Mouse (Mus musculus) c-Kit-negative CD71-positive TER-119-positive erythroid progenitor cells, embryonic 14.5 days (primary cell): ENCODE measurements around the gene Ppp1r18.

ENCODE experiments used
- DNase-seq: peaks from one replicate; pipeline ENCODE4 v3.0.0-alpha.2; 2013; ENCODE audit warnings: low read depth, low spot score

The Ppp1r18 gene

DNA sequence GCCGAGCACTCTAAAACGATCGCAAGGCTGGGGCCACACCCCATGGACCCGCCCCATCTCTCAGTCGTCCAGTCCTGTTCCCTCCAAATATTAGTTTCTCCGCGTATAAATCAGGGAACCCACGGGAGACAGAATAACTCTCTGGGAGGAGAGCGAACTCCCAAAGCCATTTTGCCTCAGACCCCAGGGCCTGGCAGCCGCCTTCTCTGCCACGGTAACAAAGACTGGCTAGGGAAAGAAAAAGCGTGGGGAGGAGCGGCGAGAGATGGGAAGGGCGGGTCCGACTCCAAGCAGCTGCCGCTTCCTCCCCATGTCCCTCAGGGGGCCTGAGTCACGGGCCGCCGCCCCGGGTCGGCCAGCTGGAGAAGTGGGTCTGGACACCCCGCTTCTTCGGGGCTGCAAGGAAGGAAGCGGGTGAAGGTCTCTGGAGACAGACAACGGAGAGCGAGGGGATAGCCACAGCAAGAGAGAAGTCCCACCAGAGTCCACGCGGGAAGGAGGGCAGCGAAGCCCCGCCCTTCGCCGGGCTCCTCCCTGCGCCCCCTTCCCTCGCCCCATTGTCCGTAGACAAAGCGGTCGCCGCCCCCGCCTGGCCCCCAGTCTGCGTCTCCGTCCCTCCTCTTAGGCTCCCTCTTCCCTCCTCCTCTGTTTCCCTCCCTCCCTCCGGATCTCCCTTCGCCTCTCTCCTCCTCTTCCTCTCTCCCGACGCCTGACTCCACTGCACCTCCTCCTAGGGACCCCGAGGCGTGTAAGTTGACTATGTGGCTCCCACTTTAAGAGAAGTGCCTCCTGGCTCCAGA is at the start of gene Ppp1r18:
Gene Ppp1r18, plus strand, starts transcription at position 113 of the 800 bp plus-strand sequence.
- no peak for DNase-seq

DNA sequence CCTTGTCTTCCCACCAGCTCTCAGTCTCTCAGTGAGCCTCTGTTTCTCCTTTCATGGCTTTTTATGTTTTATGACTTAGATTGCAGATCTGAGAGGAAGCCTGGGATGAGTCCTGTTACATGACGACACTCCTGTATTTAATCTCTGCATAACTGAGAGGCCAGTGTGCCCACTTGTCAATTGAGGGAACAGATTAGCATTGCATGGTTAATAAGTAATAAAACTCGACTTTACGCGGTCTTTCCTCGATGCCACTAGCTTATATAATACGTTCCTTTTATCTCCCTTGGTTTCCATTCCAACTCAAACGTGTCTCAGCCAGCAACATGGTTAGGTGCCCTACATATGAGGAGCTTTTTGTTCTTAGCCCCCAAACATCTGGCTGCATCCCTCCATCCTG is 49.6 kb upstream of the Ppp1r18 start:
- no peak for DNase-seq

DNA sequence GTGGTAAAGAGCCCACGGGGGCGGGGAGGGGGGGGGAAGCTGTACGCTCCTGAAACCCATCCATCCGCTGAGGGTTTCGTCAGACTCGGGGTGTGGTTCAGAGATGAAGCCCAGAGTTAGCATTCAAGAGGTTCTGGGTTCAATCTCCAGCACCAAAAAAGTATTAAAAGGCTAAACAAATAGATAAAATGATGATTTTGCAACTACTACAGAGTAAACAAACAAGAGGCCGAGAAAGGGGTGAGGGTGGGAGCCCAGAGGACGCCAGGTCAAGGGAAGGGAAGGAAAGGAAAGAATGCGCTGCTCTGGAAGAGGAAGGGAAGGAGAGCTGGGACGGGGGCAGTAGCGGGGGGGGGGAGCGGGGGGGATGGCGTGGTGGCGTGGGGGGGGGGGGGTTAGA is 48.7 kb upstream of the Ppp1r18 start:
- no peak for DNase-seq

DNA sequence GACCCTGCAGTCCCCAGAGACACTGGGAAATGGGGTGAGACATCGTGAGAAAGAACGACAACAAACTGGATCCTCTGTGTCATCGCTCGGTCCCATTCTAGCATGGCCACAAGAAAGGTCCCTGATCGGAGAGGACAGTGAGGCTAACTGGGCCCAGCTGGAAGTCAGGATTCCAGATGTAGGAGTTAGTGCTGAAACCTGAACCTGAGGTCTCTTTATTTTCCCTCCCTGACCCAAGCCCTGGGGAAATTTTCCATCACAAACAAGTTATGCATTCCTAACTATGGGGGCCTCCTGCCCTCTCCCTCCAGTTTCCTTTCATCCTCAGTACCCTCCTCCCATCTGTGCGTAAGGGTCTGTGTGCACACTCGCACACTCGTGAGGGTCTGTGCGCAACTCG is 48.2 kb upstream of the Ppp1r18 start:
- DNase-seq, result no peak

DNA sequence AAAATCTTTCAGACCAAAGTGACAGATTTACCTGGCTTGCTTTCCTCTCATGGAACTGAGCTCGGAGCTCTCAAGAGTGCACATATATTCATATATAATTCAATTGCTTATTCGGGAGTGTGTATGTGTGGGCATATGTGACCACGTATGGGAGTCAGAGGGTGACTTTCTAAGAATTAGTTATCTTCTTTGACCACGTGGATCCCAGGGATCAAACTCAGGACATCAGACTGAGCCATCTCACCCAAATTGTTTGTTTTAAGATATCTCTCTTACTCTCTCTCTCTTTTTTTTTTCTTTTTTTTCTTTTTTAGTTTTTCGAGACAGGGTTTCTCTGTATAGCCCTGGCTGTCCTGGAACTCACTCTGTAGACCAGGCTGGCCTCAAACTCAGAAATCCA is 45.3 kb upstream of the Ppp1r18 start:
- DNase-seq, result no peak

DNA sequence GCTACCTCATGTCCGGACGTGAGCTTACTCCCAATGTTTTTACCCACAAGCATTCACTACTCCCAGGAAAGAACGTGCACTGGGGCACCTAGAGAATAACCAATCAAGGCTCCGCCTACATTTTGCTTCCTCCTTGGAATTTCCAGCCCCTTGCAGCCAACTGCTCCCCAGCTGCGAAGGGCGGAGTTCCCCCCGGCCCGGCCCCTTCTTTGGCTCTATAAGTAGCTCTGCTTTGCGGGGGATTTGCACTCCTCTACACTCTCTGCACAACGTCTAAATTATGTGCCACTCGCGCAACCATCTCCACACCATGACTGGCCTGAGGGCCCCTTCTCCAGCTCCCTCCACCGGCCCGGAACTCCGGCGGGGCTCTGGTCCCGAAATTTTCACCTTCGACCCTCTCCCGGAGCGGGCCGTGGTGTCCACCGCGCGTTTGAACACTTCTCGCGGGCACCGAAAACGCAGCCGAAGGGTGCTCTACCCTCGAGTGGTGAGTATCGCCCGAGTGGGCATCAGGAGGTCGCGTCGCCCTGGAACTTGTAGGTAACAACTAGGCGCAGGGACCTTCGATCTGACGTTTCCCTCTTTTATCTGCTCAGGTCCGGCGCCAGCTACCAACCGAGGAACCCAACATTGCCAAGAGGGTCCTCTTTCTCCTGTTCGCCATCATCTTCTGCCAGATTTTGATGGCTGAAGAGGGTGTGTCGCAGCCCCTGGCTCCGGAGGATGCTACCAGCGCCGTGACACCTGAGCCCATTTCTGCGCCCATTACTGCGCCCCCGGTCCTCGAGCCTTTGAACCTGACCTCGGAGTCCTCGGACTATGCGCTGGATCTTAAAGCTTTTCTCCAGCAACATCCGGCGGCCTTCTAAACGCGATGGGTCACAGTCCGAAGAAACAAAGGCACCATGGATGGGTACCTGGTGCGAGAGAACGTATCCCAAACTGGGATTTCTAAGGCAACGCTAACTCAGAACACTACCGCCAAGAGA is 43.7 kb upstream of the Ppp1r18 start, which contains the start of gene Ier3:
Gene Ier3, plus strand, starts transcription at position 246 of the 992 bp plus-strand sequence.
- DNase-seq, result no peak

DNA sequence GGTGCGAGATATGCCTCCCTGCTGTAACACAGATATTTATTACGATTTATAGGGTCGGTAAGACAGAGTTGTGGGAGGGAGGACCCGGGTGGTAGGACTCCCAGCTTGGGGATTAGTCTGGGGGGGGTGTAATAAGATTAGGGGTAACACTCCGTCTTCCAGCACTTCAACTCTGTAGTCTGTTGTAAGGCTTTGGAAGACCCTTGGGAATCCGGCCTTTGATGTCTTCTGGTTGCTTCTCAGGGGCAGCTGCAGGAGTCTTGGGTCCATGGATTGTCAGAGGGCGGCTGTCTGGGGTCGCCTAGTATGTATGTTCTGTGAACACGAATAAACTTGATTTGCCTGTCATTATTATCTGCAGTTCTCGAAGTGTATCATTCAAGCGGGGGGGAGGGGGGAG is 42.8 kb upstream of the Ppp1r18 start:
- no peak for DNase-seq

DNA sequence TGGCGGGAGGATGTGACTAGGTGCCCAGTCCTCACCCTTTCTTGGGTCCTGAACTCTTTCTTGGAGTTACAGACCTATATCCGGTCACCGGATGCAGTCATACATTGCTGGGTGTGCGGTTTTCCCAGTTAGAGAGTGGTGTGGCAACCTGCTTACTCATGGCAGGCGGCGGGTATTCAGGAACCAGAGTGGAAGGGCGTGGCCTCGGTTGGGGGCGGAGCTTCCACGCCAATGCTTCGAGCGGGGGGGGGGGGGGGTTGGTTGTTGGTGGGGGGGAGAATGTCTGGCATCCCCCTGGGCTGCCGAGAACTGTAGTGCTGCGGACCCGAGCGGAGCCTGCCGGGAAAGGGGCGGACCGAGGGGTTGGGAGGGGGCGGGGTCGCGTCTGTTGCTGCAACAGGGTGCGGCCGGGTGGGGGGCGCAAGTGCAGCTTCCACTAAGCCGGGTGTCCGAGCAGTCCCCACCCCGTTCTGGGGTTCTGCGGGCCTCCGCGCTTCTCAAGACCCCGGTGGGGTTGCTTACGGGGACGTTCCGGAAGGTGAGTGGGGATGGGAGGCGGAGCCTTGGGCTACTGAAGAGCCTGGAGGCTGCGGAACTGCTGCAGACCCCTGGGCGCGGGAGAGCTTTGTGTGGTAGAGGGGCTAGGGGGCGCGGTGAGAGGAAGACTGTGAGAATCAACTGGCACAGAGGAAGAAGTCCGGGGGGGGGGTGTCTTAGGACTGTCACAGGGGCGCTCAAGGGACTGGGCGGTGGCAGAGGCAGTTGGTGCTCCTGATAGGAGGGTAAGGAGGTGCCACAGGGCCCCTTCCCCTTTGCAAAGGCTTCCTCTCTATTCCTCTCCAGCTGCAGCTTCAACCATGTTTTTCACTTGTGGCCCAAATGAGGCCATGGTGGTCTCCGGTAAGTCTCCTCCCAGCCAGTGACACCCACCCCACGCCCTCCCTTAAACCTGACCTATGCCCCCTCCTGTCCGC is 42.1 kb upstream of the Ppp1r18 start, which contains the start of gene Flot1:
Gene Flot1, plus strand, starts transcription at position 267 of the 974 bp plus-strand sequence.
- peak; percentile 83 for DNase-seq

DNA sequence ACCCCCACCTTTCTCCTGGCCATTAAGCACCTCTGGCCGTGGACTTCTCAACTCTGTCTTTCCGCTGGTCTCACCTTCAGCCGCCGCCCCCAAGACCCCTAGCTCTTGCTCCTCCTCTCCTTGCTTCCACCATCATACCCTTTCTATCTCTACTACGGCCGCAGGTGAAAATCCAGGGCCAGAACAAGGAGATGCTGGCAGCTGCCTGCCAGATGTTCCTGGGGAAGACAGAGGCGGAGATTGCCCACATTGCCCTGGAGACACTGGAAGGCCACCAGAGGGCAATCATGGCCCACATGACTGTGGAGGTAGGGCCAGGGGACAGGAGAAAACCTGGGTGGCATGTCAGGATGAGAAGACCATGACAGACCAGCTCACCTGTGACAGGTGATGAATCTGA is 41.0 kb upstream of the Ppp1r18 start:
- DNase-seq, result no peak

DNA sequence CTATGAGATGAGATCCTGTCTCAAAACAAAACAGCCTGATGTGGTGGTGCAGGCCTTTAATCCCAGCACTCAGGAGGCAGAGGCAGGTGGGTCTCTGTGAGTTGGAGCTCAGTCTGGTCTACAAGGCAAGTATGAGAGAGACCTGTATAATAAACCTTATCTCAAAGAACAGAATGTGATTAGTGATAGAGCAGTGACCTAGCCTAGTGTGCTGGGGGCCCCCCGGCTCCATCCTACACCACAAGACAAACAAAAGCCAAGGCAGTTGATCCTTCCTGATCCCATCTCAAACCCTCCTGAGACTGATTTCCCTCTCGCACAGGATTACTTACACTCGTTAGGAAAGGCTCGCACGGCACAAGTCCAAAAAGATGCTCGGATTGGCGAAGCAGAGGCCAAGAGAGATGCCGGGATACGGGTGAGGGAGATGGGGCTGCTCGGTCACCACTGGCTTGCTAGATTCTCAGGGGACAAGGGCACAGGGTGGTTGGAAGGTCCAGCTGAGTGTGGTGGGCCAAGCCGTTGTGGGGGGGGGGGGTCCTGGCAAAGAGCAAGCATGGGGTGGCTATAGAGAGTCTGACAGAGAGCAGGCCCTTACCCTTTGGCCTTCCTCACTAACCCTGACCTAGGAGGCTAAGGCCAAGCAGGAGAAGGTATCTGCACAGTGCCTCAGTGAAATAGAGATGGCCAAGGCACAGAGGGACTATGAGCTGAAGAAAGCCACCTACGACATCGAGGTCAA is 40.1 kb upstream of the Ppp1r18 start:
- no peak for DNase-seq

DNA sequence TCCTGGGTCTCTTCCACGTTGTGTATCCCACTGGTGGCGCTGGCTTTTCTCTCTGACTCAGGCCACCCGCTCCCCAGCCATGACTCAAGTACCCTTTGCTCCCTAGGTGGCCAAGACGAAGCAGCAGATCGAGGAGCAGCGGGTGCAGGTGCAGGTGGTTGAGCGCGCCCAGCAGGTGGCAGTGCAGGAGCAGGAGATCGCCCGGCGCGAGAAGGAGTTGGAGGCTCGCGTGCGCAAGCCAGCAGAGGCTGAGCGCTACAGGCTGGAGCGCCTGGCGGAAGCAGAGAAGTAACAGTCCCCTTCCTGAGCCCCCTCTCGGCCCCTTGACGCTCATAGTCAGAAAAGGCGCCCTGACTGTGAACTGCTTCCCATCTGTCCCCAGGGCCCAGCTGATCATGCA is 35.7 kb upstream of the Ppp1r18 start:
- no peak for DNase-seq

DNA sequence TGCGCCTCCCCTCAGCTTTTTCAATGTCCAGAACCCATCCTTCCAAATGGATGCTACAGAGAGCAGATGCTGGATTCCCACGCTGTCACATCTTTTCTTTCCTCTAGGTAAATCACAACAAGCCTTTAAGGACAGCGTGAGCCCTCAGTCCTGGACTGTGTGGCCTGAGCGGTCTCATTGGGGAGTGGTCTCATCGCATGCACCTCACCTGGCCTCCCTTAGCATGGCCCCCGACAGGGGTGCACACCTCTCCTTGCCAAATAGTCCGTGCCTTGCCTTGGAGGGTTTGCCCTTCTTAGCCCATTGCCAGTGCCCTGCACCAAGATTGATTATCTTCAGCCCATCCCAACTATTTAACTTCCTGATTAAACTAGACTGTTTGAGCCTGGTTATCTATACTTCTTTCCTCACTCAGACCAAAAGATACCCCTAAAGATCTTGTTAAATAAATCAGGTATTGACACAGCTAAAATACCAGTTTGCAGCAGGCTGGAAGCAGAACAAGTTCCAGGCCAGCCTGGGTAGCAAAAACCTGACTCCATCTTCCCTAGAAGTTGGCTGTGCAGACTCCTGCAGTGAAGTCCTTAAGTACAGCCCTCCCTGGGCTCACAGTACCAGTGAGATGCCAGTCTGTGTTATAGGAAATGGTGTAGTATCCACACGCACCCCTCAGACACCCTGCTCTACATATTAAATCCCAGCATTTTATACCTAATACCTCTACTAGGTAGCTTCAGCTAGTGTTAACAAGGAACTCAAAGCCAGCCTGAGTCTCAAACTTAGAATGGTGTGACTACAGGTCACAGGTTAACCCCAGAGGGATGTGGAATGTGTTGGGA is 32.8 kb upstream of the Ppp1r18 start:
- no peak for DNase-seq

DNA sequence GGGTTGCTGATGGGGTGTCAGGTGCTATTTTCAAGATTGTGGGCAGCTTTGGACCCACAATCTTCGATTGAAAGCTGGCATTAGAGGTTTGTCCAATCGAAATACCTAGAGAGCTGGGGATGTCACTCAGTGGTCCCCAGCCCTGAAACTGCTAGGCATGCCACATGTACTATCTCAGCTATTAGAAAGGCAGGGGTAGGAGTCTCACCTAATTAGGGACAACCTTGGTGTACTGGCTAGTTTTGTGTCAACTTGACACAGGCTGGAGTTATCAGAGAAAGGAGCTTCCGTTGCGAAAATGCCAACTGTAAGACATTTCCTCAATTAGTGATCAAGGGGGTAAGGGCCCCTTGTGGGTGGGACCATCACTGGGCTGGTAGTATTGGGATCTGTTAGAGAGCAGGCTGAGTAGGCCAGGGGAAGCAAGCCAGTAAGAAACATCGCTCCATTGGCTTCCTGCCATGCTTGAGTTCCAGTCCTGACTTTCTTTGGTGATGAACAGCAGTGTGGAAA is 32.1 kb upstream of the Ppp1r18 start:
- DNase-seq, result no peak

DNA sequence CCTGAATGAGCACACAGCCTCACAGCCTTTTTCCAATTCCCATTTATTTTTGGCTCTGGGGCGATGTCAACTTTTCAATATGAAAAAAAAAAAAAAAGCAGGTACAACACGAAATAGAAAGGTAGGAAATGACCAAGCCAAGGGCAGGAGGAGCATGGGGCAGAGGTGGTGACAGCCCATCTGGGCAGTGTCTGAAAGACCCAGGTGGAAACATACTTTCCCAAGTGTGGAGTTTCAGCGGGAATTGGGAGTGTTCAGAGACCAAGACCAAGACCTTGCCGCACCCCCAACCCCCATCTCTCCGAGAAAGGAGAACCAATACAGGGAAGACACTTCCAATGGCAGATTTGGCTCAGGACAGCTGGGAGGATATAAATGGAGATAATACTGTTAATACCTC is 31.5 kb upstream of the Ppp1r18 start:
- no peak for DNase-seq

DNA sequence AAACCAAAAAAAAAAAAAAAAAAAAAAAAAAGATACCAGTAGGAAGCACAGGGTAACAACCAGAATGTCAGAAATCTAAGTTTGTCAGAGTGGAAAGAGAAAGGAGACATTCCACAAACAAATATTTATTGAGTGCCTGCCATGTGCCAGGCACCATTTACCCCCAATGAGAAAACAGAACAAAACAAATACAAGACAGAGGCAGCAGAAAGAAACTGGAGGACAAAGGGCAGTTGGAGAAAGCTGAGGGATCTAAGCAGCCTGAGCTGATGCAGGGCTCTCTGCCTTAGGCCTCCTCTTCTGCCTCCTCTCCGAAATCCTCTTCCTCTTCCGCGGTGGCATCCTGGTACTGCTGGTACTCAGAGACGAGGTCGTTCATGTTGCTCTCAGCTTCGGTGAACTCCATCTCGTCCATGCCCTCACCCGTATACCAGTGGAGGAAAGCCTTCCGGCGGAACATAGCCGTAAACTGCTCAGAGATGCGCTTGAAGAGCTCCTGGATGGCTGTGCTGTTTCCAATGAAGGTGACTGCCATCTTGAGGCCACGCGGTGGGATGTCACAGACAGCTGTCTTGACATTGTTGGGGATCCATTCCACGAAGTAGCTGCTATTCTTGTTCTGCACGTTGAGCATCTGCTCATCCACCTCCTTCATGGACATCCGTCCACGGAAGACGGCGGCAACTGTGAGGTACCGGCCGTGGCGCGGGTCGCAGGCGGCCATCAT is 30.5 kb upstream of the Ppp1r18 start:
- no peak for DNase-seq

DNA sequence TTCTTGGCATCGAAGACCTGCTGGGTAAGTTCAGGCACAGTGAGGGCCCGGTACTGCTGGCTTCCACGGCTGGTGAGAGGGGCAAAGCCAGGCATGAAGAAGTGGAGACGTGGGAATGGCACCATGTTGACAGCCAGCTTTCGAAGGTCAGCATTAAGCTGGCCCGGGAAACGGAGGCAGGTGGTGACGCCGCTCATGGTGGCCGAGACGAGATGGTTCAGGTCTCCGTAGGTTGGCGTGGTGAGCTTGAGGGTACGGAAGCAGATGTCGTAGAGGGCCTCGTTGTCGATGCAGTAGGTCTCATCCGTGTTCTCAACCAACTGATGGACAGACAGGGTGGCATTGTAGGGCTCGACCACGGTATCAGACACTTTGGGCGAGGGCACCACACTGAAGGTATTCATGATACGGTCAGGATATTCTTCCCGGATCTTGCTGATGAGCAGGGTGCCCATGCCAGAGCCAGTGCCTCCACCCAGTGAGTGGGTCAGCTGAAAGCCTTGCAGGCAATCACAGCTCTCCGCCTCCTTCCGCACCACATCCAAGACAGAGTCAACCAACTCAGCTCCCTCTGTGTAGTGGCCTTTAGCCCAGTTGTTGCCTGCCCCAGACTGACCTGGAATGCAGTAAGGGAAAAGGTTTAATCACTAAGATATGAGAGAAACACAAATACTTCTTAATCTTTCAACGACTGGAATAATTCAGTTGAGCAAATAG is 29.8 kb upstream of the Ppp1r18 start:
- DNase-seq, result no peak

DNA sequence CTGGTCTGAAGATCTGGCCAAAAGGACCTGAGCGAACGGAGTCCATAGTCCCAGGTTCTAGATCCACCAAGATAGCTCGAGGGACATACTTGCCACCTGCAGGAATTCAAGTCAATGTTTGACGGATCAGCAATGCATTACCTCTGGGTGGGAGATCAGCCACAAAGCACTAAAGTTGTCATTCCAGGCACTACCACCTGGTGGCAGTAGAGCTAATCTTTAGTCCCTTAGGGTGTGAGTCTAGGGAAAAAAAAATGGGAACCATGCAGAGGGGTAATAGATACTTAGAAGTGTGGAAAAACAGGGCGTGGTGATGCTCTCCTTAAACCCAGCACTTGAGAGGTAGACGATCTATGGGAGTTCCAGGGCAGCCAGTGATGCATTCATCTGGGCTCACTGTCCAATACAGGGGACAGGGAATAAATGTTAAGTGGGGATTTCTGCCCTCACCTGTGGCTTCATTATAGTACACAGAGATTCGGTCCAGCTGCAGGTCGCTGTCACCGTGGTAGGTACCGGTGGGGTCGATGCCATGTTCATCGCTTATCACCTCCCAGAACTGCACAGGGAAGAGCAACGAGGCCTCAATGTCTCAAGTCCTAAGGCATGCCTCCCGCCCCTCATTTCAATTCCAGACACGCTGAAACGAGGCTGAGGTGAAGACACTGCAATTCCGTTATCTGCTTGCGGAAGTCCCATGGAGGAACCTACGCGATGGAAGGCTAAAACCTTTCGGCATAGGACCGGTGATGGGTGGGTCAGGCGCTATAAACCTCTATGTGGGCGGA is 29.0 kb upstream of the Ppp1r18 start:
- peak; percentile 83 for DNase-seq
